Mouse (Mus musculus): ENCODE results near the gene Endog.
"Not testable (repeated sequence)": the region's sequence is repeated elsewhere in the genome, so short reads cannot be mapped to it uniquely, and the experiment has no call there.

Endog gene

GRCm38 (mm10) chr2:30171371-30171996, at the start of gene Endog:
Gene Endog (plus strand): TSS chr2:30171493.
- DNase-seq (ENCODE audit: low read depth, low spot score): peak; percentile 58

- DNase-seq (ENCODE audit: low read depth, low spot score): no peak
Measured at GRCm38 (mm10) chr2:30122766-30123165, 48.5 kb upstream of the Endog start.

GRCm38 (mm10) chr2:30123729-30124471, 47.4 kb upstream of the Endog start:
- DNase-seq (ENCODE audit: low read depth, low spot score): no peak

DNA sequence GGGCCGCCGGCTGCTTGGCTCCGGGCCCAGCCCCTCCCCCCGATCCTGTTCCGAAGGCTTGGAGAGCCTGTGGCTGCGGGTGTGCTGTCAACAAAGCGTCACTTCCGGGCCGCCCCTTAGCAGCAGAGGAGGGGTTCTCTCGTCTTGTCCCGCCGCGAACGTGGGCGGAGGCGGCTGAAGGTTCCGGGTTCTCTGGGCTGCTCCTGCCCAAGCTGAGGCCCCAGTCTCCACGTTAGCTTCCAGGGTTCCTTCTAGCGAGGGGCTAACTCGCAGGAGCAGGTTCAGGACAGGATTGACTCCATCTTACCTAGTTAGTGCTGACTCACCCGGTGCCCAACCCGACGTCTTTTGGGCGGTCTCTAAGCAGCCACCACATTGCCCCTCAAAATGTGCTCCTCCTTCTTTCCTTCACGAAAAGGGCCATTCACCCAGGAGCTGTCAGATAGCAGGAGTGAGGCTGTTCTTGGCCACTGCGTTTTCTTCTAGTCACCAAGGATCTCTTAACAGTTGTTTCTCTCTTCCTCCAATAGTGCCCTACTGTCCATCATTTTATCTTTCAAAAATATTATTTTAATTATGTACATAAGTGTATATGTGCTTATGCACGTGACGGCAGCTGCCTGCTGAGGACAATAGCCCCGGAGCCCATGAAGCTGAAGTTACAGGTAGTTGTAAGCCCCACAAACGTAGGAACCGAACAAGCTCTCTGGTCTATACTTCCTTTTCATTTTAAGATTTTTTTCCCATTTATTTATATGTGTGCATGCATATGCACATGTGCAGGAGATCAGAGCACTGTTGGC, 46.6 kb upstream of the Endog start, which contains the start of gene Zer1:
Gene Zer1 (minus strand): TSS at position 114 of the 803 bp plus-strand sequence.
- DNase-seq (ENCODE audit: low read depth, low spot score): peak; percentile 81

- DNase-seq (ENCODE audit: low read depth, low spot score): no peak
Measured at GRCm38 (mm10) chr2:30128789-30129188, 42.5 kb upstream of the Endog start.

- no peak for DNase-seq (ENCODE audit: low read depth, low spot score)
Measured at GRCm38 (mm10) chr2:30130156-30130555, 41.1 kb upstream of the Endog start.

GRCm38 (mm10) chr2:30131240-30131639, 40.1 kb upstream of the Endog start:
- DNase-seq (ENCODE audit: low read depth, low spot score): not testable (repeated sequence)

GRCm38 (mm10) chr2:30132801-30133612, 38.3 kb upstream of the Endog start:
- DNase-seq (ENCODE audit: low read depth, low spot score): no peak

- peak; percentile 91 for DNase-seq (ENCODE audit: low read depth, low spot score)
Measured at GRCm38 (mm10) chr2:30133613-30134377, 37.5 kb upstream of the Endog start, which contains the start of gene Tbc1d13. Gene Tbc1d13 (plus strand): TSS chr2:30133746.

DNA sequence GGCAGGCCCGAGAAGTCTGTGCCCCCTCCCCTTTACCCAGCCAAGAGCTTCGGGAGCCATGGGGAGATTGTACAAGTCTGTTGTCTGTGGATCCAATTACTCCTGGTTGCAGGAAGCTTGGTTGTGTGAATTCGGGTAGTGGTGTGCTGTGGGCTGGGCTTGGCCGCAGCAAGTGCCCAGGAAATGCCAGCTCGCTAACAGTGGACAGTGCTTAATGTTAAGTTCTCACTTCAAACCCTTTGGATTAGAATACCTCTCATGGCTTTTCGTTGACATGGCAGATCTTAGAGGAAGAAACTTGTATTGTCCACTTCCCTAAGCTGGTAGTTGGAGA, 36.9 kb upstream of the Endog start:
- DNase-seq (ENCODE audit: low read depth, low spot score): no peak

DNA sequence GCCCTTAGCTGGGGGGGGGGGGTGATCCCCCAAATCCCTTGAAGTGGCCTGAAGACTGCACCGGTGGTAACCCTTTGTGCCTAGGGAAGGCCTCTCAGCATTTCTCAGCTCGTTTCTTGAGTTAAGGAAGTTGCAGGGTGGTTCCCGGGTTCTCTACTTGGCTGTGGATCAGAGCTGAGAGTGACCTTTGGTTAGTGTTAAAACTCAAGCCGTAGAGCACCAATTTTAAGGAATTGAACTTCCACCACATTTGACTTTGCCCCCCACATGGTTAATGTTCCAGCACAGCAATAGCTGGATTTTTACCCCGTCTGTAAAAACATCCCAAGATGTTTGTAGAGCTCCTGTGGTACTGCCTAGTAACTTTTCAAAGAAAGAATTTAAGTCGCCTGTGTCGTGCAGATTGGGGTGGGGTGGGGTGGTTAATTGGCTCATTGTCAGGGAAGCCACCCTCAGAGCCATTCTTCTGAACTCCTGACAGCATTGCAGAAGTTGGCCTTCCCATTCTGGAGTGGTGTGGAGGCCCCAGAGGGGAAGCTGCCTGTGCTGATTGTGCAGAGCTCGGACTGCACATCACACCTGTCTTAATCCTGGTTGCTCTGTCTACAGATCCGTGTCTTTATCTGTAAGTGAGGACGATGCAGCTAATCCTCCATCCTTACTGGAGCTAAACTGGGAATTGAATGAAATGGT, 36.2 kb upstream of the Endog start:
- no peak for DNase-seq (ENCODE audit: low read depth, low spot score)

DNA sequence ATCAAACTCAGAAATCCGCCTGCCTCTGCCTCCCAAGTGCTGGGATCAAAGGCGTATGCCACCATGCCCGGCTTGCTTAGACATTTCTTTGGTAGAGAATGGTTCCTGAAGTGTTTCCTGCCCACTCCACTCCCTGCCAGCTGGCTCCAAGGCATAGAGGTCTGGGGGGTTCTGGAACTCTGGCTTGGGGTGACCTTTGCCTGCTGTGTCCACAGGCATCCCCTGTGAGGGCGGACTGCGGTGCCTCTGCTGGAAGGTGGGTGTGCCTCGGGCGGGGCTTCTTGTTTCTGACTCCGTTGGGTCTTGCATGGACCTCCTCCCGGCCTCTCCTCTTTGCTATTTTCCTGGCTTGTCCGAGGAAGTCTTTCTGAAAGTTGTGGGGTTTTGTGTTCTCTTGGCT, 34.8 kb upstream of the Endog start:
- no peak for DNase-seq (ENCODE audit: low read depth, low spot score)

- DNase-seq (ENCODE audit: low read depth, low spot score): not testable (repeated sequence)
Measured at GRCm38 (mm10) chr2:30140021-30140420, 31.3 kb upstream of the Endog start.

- DNase-seq (ENCODE audit: low read depth, low spot score): no peak
Measured at GRCm38 (mm10) chr2:30144436-30144835, 26.9 kb upstream of the Endog start.

GRCm38 (mm10) chr2:30147466-30147865, 23.8 kb upstream of the Endog start:
- DNase-seq (ENCODE audit: low read depth, low spot score): no peak

DNA sequence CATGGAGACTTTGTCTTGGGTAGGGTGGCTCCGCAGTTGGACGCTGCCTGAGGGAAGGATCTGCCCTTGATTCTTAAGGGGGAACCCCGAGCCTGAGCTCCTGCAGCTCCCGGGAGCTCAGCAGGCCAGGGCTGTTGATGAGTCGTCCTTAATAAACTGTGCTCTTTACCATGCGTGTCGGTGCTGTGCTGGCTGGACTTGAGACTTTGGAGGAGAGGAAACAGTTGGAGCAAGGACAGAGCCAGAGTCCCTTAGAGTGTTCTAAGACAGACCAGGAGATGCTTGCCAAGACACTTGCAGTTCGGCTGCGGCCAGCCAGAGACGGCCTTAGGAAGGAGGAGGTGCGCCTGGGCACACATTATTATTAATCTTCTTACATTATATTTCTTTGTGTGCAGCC, 19.5 kb upstream of the Endog start:
- no peak for DNase-seq (ENCODE audit: low read depth, low spot score)

DNA sequence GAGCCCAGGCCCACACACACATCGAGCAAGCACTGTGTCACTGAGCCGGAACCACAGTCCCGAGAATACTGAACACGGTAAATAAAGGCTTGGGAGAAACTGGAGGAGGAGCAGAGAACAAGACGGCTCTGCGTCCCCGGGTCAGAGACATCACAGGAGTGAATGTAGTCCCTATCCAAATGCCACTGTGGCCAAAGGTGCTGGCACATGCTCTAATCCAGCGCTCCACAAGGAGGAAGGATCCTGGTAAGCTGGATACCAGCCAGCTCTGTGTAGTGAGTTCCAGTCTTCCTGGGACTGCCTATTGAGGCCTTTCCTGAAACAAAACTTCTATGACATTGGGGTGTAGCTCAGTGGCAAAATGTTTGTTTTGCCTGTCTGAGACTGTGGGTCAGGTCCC, 18.7 kb upstream of the Endog start:
- DNase-seq (ENCODE audit: low read depth, low spot score): no peak

DNA sequence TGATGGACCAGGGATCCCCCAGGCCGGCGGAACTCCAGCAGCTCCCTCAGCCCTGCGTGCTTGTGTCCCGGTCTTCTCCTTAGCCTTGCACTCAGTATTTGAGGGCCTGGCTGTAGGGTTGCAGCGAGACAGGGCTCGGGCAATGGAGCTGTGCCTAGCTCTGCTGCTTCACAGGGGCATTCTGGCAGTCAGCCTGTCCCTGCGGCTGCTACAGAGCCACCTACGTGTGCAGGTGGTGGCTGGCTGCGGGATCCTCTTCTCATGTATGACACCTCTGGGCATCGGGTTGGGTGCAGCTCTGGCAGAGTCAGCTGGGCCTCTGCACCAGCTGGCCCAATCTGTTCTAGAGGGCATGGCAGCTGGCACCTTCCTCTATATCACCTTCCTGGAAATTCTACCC, 11.4 kb upstream of the Endog start:
- not testable (repeated sequence) for DNase-seq (ENCODE audit: low read depth, low spot score)

- DNase-seq (ENCODE audit: low read depth, low spot score): no peak
Measured at GRCm38 (mm10) chr2:30161809-30162208, 9.5 kb upstream of the Endog start.

GRCm38 (mm10) chr2:30164340-30164932, 6.9 kb upstream of the Endog start:
- DNase-seq (ENCODE audit: low read depth, low spot score): no peak

Data from WW6 (cell line).